Mouse (Mus musculus): ENCODE measurements around the gene Map3k14.

DNA sequence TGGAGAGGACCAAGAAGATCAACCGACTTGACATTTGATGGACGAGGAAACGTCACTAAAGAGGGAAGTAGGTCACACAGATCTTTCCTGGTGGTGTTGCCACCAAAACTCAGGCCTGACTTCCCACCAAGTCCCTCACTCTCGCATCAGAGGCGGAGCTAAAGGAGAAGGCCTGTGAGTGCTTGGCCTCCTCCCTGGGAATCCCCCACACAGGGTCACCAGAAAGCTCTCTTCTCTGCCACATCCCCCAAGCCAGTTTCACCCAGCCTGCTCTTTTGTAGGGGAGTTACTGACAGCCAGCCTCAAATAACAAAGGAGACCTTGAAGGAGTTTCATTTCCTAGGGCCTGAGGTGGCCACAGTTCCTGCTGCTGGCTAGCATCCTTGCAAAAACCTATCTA, 48.1 kb upstream of the Map3k14 start:
- TF ChIP-seq GATA1 (IDR thresholded peaks at IDR 0.05; ENCODE audit: borderline replicate concordance, low read length) (no peak), FLI1 (IDR thresholded peaks at IDR 0.05; ENCODE audit: low read length) (no peak)

Data from megakaryocyte, embryonic 14.5 days (primary cell).